Mouse (Mus musculus) olfactory bulb, adult 2 months (tissue): Measurements from ENCODE around the gene Slfn14.

Source experiments
- CTCF ChIP-seq: fragments of 200-500 bp; IDR thresholded peaks from 2 replicates; pipeline ENCODE4 v1.5.1; 2012; ENCODE audit warnings: low read depth, mild to moderate bottlenecking, low read length, moderate library complexity; ENCODE audit not compliant: insufficient read depth
- POLR2A ChIP-seq: fragments of 200-500 bp; IDR thresholded peaks from 2 replicates; pipeline ENCODE4 v1.6.1; 2012; ENCODE audit warnings: mild to moderate bottlenecking, low read depth, low read length, moderate library complexity; ENCODE audit not compliant: insufficient read depth

DNA sequence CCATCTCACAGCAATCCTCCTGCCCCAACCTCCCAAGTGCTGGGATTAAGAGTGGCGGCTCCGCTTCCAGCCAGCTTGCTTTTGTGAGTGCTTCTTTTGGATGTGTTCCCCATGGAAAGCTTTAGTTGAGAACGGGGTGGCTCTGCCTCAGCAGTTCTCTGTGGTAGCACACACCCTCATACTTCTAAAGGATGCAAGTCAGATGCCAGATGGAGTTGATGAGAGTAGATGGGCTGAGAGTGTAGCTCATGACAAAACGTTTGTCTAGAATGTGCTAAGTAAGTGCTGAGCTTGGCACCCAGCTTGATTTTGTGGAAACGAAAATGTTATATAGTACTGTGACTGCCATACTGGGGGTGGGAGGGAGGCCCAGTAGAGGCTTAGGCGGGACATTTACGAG, 49.3 kb upstream of the Slfn14 start:
- TF ChIP-seq CTCF (no peak), POLR2A (no peak)
